Mouse (Mus musculus) erythroblast, embryonic 14.5 days (primary cell): ENCODE results near the gene Rab11b.

Source experiments
- GATA1 ChIP-seq: IDR thresholded peaks from 2 replicates; pipeline ENCODE4 v1.6.1; 2012; ENCODE audit warnings: low read length, inconsistent platforms, mixed read lengths
- TAL1 ChIP-seq: IDR thresholded peaks from 3 replicates; pipeline ENCODE4 v1.6.1; 2012; ENCODE audit warnings: low read length, inconsistent platforms, mixed read lengths

GRCm38 (mm10) chr17:33788732-33789131 lies 28.4 kb upstream of the Rab11b start:
- no peak for TF ChIP-seq GATA1
- TF ChIP-seq TAL1: no peak
